Mouse (Mus musculus) spleen, embryonic (tissue): ENCODE data around the gene Il17rd.

ENCODE experiments used
- CTCF ChIA-PET: fragments of 350-600 bp; sonication (Branson Sonifier 250); formaldehyde crosslinking; loops from one replicate; lab custom pipeline; 2022; lab: Charles Lee

The Il17rd gene

DNA sequence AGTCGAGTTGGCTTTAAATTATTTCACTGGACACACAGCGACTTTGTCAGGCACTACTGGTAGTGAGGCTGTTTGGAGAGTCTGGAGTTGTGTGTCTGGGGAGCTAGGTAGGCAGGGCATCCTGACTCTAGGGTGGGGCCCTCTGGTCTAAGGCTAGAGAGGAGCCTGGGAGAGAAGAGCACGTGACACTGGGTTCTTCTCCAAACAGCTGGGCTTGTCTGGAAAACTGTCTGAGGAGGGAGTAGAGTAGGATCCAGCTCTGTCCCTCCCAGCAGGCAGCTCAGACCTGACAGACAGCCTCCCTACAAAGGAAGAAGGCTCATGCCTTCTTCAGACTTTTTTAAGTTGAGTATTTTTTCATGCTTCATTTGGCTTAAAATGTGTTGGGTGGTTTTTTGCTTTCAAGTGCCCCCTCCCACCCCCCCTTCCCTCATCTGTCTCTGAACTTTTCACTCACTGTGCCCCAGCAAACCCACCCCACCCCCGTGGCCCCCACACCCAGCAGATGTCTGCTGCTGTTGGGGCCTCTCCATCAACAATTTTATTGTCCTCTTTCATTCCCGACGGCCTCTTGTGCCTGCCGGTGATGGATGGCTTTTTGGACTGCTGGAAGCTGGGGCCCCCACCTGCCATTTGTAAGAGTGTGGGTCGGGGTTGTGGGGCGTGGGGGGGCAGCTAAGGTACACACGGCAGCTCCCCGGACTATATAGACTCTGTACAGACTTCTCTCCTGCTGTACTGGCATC lies 5.7 kb downstream of the Il17rd start:
- CTCF ChIA-PET, result no interaction called here

DNA sequence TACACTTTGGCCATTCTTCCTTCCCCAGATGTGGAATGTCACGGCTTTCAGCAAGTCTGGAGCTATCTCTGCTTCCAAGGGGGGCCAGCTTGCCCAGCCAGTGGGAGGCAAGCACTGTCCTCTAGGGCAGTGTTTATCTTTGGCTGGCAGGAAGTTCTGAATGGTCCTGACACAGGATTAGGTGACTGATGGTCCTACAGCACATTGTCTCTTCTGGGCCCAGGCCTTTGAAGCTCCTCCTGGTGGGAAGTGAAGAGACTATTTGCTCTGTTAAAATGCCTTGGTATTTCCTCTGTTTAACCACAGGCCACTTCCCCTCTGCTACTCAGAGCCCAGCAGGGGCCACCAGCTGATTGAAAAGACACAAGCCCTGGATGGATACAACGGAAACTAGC lies 6.2 kb downstream of the Il17rd start:
- CTCF ChIA-PET, result no interaction called here

DNA sequence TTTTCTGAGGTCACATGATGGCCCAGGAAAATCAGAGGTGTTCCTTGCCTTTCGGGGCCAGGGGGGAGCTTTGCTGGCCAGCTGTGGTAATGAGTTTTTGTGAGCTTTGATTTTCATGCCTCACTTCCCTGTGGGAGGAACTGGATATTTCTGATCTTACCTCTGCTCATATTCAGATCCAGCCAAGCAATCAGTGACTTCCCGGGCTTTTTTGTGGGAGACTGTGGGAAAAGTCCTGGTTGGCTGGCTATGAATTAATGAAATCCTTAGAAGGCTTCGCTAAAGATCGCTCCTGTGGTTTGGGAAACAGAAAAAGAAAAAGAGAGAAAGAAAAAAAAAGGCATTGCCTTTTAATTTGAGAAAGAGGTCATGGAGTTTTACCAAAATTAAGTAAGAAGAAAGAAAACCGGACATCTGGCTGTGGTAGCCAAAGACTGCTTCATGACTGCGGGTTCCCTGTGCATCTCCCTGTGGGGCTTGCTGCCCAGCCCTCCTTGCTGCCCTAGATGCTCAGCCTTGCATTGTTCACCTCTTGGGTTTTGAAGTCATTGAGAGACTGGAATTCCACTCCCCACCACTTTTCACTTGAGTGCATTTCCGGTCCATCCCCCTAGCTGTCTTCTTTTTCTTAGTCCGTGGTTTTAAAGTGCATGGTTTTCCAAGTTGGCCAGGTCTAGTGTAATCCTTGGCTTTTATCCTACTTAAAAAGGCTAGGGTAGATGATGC lies 9.7 kb downstream of the Il17rd start:
- CTCF ChIA-PET, result no interaction called here

DNA sequence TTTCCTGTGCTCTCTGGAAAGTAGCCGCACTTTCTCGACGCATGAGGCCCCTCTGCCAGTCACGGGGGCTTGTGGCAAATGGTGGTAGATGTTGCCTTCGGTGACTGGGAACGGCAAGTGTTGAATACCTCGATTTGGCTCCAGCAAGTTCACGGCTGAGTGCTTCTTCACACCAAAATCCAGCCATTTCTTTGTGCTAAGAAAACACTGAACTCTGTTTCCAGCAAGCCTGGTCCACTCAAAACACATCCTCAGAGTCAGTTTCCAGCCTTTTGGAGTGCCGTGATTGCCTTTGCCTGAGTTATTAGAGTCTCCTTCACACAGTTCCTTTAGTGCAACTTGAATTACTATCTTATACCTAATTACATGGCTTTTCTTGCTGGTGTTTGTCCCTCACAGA lies 11.3 kb downstream of the Il17rd start:
- CTCF ChIA-PET, result no interaction called here

- CTCF ChIA-PET, result no interaction called here
Observed at GRCm38 (mm10) chr14:27050560-27051510, 12.1 kb downstream of the Il17rd start.

GRCm38 (mm10) chr14:27051511-27051895 lies 12.8 kb downstream of the Il17rd start:
- CTCF ChIA-PET, result no interaction called here

GRCm38 (mm10) chr14:27058535-27059223 lies 19.9 kb downstream of the Il17rd start:
- CTCF ChIA-PET, result no interaction called here

DNA sequence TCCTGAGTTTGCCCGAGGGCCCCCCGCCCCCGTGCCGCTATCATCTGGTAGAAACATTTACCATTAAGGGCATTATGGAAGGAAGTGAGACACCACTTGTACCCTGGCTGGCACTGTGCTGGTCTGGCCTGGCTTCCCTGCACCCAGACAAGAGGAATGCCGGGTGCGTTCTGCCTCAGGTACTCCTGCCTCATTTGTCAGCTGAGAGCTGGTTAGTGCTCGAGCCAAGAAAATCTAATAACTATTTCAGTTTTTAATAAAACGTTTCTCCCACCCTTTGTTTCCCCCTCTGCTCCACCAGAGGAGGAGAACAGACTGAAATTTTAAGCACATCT lies 20.4 kb downstream of the Il17rd start:
- CTCF ChIA-PET, result no interaction called here

GRCm38 (mm10) chr14:27063338-27063737 lies 24.6 kb downstream of the Il17rd start:
- CTCF ChIA-PET, result no interaction called here

GRCm38 (mm10) chr14:27066171-27066929 lies 27.6 kb downstream of the Il17rd start:
- CTCF ChIA-PET, result interaction anchor here (0.6 kb wide), 1 partner anchor 36 kb away, joined by 3 read pairs; no protein-coding TSS in a partner anchor

GRCm38 (mm10) chr14:27067866-27068271 lies 29.1 kb downstream of the Il17rd start:
- CTCF ChIA-PET, result no interaction called here

DNA sequence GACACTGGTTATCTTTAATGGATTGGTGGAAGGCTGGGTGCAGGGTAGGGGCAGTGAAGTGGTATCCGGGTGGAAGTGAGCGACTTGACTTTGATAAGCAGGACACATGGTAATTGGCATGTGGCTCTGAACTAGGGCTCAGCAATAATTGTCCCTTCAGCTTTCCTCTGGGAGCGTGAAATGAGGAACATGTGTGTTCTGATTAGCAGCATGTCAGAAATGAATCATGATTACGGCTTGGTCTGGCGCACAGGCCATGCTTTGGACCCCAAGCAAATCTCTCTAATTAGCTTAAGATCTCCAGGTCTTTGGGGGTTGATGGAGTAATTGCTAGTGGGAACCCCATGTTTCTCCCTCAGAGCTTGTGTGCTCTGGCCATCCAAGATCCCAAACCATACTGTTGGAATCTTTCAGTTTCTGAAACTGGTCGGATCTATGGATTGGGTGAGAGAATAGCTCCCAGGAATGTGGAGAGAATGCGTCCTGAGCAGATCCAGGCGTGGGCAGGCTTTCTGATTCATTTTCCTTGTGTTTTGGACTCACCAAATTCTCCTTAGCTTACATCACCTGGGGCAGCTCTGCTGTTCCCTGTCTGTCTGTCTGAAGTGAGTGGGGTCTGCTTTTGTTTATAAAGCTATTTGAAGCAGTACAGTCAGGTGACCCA lies 30.8 kb downstream of the Il17rd start:
- CTCF ChIA-PET, result interaction anchor here (0.6 kb wide), 1 partner anchor 48 kb away, joined by 3 read pairs; no protein-coding TSS in a partner anchor

- CTCF ChIA-PET, result no interaction called here
Observed at GRCm38 (mm10) chr14:27070128-27070527, 31.4 kb downstream of the Il17rd start.

DNA sequence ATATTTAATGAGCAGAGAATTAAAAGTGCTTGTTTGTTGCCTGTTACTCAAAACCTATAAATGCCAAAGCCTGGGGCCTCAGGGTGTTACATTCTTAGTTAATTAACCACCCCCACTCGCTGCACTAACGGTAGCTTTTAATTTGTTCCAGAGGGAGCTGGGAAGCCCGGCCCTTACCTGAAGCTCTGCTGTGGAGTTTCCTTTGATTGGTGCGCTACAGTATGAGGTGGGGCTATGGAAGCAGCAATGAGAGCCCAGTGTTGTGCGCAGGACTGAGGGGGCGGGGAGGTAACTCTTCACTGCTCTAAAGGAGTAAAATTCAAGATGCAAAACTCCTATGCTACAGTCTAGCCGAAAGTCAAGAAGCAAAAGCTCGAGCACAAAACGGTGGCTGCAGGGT lies 32.0 kb downstream of the Il17rd start:
- CTCF ChIA-PET, result no interaction called here

- CTCF ChIA-PET, result no interaction called here
Observed at GRCm38 (mm10) chr14:27071985-27072384, 33.2 kb downstream of the Il17rd start.

GRCm38 (mm10) chr14:27075084-27075483 lies 36.3 kb downstream of the Il17rd start:
- CTCF ChIA-PET, result no interaction called here

DNA sequence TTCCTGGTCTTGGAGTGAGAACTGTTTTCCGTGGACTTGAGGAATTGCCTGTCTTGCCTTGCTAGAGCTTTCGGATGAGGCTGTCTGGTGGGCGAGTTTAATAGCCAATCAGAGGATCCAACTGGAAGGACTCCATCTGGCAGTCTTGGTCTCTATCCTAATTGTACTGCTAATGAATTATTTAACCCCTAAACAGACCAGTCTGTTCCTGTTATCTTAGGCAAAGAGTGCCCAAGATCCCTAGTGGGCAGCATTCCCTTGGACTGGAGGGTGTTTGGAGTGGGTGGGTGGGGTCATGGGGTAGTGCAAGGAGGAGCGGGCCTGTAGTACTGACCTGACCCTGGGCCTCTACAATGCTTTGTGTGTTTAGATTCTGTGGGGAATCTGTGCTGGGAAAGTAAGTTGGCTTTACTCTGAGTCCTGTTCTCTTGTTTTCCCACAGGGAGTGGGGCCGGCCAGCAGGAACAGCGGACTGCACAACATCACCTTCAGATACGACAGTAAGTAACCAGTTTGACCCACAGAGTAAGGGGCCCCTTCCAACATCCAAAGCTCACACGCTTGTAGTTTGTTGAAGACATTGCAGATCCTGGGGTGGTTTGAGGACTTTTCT lies 37.3 kb downstream of the Il17rd start:
- CTCF ChIA-PET, result interaction anchor here (0.5 kb wide), 1 partner anchor 77 kb away, joined by 3 read pairs; no protein-coding TSS in a partner anchor

- CTCF ChIA-PET, result interaction anchor here (0.5 kb wide), 1 partner anchor 78 kb away, joined by 3 read pairs; no protein-coding TSS in a partner anchor
Observed at GRCm38 (mm10) chr14:27076522-27076920, 37.8 kb downstream of the Il17rd start.

- CTCF ChIA-PET, result interaction anchor here (0.6 kb wide), 2 partner anchors 39 to 90 kb away, joined by 3 to 5 read pairs; no protein-coding TSS in a partner anchor
Observed at GRCm38 (mm10) chr14:27081536-27082275, 43.0 kb downstream of the Il17rd start.
